Mouse (Mus musculus): ENCODE results near the gene Zfp981. TPM values are rescaled to one million over a fixed set of nuclear protein-coding genes. Genes with fewer than 3 reads are reported as not detected.
"Not testable (repeated sequence)": the region's sequence is repeated elsewhere in the genome, so short reads cannot be mapped to it uniquely, and the experiment has no call there.

Gene Zfp981
- polyA plus RNA-seq, 1 experiment from 2014 or later: not detected

DNA sequence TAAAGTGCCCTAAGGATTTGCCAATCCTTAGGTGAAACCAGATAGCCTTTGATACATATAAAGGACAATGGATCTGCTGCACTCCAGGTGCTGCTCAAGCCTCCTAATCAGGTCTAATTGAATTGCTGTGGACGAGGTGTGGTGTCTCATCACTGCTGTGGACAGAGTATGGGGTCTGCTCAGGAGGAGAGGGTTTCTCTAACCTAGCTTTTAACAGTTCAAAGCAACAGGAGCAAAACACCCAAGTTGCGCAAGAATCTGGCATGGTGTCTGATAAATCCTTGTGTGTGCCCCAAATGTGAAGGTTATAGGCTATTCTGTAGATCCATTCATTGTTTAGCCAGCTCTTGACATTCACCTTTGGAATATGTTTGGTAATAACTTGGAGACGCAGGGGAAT is 24.9 kb upstream of the Zfp981 start:
- not testable (repeated sequence) for H3K9ac ChIP-seq (ENCODE audit: low read depth, low read length); H3K4me1 ChIP-seq (replicated peaks; ENCODE audit: control insufficient read depth, insufficient read depth, low read length); ATAC-seq; H3K4me2 ChIP-seq (replicated peaks; ENCODE audit: low read depth); H3K4me3 ChIP-seq (ENCODE audit: low read depth, low read length); H3K27me3 ChIP-seq (replicated peaks; ENCODE audit: control insufficient read depth, insufficient read depth, low read length); H3K36me3 ChIP-seq (ENCODE audit: control insufficient read depth, insufficient read depth); H3K27ac ChIP-seq (ENCODE audit: low read depth, low read length)
- peaks cover 45% of the 10 kb centered on the region for H3K9me3 ChIP-seq (ENCODE audit: control insufficient read depth)
- 82% methylated on average over 3 of the region's 3 CpGs for whole genome bisulfite sequencing

DNA sequence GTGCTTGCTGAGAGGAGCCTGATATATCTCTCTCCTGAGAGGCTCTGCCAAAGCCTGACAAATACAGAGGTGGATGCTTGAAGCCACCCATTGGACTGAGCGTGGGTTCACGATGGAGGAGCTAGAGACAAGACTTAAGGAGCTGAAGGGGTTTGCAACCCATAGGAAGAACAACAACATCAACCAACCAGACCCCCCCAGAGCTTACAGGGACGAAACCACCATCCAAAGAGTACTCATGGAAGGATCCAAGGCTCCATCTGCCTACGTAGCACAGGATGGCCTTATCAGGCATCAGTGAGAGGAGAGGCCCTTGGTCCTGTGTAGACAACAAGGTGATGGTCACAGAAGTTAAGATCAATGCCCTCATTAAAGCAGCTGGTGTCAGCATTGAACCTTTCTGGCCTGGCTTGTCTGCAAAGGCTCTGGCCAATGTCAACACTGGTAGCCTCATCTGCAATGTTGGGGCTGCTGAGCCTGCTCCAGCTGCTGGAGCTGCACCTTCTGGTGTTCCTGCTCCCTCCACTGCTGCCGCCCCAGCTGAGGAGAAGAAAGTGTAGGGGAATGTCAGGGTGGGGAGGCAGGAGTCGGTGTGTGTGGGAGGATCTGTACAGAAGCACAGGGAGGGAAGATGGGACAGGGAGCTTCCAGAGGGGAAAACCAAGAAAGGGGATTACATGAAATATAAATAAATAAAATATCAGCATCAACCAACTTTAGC is 21.3 kb upstream of the Zfp981 start:
- not testable (repeated sequence) for H3K27me3 ChIP-seq (replicated peaks; ENCODE audit: control insufficient read depth, insufficient read depth, low read length); H3K4me3 ChIP-seq (ENCODE audit: low read depth, low read length); H3K9ac ChIP-seq (ENCODE audit: low read depth, low read length); H3K4me2 ChIP-seq (replicated peaks; ENCODE audit: low read depth); H3K27ac ChIP-seq (ENCODE audit: low read depth, low read length); H3K36me3 ChIP-seq (ENCODE audit: control insufficient read depth, insufficient read depth); H3K4me1 ChIP-seq (replicated peaks; ENCODE audit: control insufficient read depth, insufficient read depth, low read length)
- peaks cover 67% of the 10 kb centered on the region for H3K9me3 ChIP-seq (ENCODE audit: control insufficient read depth)
- WGBS: 70% methylated on average over 6 of the region's 6 CpGs
- ATAC-seq: peak; percentile 34

DNA sequence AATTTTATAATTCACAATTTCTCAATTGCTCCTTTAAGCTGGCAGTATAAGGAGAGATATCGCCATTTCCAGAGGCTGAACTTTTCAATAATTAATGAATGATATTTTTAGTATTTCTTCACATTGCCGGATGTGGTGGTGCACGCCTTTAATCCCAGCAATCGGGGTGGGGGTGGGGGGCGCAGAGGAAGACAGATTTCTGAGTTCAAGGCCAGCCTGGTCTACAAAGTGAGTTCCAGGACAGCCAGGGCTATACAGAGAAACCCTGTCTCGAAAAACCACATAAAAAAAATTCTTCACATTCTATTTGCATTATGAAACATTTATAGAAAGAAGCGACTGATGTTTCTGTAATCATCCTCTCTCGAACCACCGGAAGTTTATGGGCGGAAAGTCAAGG is 19.3 kb upstream of the Zfp981 start:
- not testable (repeated sequence) for H3K9ac ChIP-seq (ENCODE audit: low read depth, low read length); H3K27ac ChIP-seq (ENCODE audit: low read depth, low read length); H3K27me3 ChIP-seq (replicated peaks; ENCODE audit: control insufficient read depth, insufficient read depth, low read length); H3K4me1 ChIP-seq (replicated peaks; ENCODE audit: control insufficient read depth, insufficient read depth, low read length); H3K36me3 ChIP-seq (ENCODE audit: control insufficient read depth, insufficient read depth); H3K4me3 ChIP-seq (ENCODE audit: low read depth, low read length); H3K4me2 ChIP-seq (replicated peaks; ENCODE audit: low read depth); ATAC-seq
- peaks cover 55% of the 10 kb centered on the region for H3K9me3 ChIP-seq (ENCODE audit: control insufficient read depth)
- WGBS: 86% methylated on average over 10 of the region's 10 CpGs

DNA sequence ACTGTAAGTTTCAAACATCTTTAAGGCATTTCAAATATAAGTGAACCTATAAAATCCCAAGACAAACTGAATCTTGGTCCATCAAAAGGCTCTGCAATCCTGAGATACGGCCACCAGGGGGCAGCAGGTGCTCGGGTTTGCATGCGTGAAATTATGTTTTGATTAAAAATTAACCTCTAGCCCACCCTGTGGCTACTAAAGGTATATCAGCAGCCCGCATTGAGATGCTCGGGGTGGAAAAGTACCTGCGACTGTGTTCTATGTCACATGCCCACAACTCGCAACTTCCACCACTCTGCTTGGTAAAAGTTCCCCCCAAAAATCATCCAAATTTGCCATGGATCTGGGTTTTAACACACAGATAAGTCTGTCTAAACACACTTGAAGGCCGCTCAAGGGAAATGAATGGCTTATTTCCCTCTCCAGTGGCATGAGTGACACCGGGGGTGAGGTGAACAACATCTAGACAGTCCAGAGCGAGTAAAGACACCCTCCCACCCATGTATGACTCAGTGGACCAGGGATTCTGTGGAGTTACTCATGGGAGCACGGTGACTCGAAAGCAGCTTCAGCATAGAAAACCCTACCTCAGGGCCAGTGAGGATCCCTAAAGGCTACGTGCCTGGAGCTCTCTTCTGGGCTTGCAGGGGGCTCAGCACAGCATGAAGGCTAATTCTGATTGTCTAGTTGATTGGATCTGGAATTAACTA is 18.1 kb upstream of the Zfp981 start:
- WGBS: 72% methylated on average over 13 of the region's 13 CpGs
- H3K36me3 ChIP-seq (ENCODE audit: control insufficient read depth, insufficient read depth); H3K27me3 ChIP-seq (replicated peaks; ENCODE audit: control insufficient read depth, insufficient read depth, low read length): not testable (repeated sequence)

DNA sequence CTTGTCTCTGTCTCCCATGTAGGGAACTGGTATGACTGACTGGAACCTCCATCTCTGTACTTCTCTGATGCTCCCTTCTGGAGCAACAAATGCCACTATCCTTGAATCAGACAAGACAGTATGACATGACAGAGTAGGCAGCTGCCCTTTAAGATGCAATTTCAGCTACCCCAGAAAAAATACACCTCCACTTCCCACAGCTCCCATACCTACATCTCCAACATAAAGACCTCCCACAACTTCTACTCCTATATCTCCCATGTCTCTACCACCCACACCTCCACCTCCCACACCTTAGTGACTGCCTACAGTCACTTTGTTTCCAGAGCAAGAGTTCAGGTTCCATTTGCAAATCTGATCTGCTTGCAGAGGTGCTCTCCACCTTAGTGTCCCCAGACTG is 17.2 kb upstream of the Zfp981 start:
- peaks cover 50% of the 10 kb centered on the region for H3K9me3 ChIP-seq (ENCODE audit: control insufficient read depth)
- ATAC-seq: not testable (repeated sequence)

More for the DNA sequence above, 18.1 kb upstream of the Zfp981 start:
- TF ChIP-seq CTCF (IDR thresholded peaks at IDR 0.05; ENCODE audit: low read depth): peak; percentile 35
- H3K9ac ChIP-seq (ENCODE audit: low read depth, low read length); H3K4me2 ChIP-seq (replicated peaks; ENCODE audit: low read depth); H3K27ac ChIP-seq (ENCODE audit: low read depth, low read length); H3K4me3 ChIP-seq (ENCODE audit: low read depth, low read length); H3K4me1 ChIP-seq (replicated peaks; ENCODE audit: control insufficient read depth, insufficient read depth, low read length): not testable (repeated sequence)
- peak; percentile 35 for ATAC-seq
- peaks cover 46% of the 10 kb centered on the region for H3K9me3 ChIP-seq (ENCODE audit: control insufficient read depth)

DNA sequence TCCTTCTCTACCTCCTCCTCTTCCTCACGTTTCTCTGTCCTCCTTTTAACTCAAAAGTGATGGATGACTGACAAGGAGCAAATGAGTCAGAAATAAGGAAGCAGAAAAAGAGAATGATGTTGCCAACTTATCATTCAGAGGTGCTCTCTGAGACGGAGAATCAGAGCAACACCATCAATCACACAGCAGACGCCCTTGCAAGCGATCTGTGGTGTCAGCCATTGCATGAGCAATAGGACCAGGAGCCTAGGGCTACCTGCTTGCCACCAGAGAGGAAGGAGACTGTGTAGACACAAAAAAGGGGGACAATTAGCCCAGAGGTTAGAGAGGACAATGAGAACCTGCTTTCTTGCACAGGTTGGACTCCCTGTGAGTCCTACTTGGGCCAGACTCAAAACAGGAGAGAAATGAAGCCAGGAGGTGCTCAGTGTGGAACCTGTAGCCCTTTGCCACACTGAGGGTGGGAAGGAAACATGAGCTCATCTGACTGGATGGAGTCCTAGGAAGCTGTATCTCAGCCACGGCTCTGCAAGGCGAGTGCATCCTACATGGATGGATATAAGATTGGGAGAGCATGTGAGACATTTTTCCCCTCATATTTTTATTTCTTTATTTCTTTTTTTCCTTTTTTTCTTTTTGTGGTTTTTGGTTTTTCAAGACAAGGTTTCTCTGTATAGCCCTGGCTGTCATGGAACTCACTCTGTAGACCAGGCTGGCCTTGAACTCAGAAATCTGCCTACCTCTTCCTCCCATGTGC is 16.5 kb upstream of the Zfp981 start:
- H3K4me3 ChIP-seq (ENCODE audit: low read depth, low read length); H3K9ac ChIP-seq (ENCODE audit: low read depth, low read length); H3K27ac ChIP-seq (ENCODE audit: low read depth, low read length); H3K4me2 ChIP-seq (replicated peaks; ENCODE audit: low read depth); ATAC-seq; H3K27me3 ChIP-seq (replicated peaks; ENCODE audit: control insufficient read depth, insufficient read depth, low read length); H3K4me1 ChIP-seq (replicated peaks; ENCODE audit: control insufficient read depth, insufficient read depth, low read length); H3K36me3 ChIP-seq (ENCODE audit: control insufficient read depth, insufficient read depth): not testable (repeated sequence)
- WGBS: 66% methylated on average over 6 of the region's 6 CpGs
- H3K9me3 ChIP-seq (ENCODE audit: control insufficient read depth): peaks cover 48% of the 10 kb centered on the region

More for the DNA sequence above, 17.2 kb upstream of the Zfp981 start:
- H3K4me2 ChIP-seq (replicated peaks; ENCODE audit: low read depth); H3K9ac ChIP-seq (ENCODE audit: low read depth, low read length); H3K27ac ChIP-seq (ENCODE audit: low read depth, low read length); H3K4me1 ChIP-seq (replicated peaks; ENCODE audit: control insufficient read depth, insufficient read depth, low read length); H3K36me3 ChIP-seq (ENCODE audit: control insufficient read depth, insufficient read depth); H3K4me3 ChIP-seq (ENCODE audit: low read depth, low read length); H3K27me3 ChIP-seq (replicated peaks; ENCODE audit: control insufficient read depth, insufficient read depth, low read length): not testable (repeated sequence)

DNA sequence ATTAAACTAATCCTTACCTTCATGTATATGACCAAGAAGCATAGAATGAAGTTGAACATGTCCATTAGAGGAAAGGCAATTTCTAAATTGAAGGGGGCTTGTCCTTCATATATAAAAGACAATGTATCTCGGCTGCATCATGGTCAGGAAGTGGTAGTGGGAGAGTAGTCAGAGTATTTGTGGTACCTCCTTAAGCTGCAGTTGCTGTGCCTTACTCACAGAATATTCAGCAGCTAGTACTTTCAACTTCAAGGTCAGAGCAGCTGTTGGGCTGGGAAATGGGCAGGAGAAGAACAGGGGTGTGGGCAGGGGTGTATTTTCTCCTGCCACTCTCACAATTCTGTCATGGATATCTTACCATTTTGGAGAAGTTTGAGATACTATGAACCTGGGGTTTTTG is 15.1 kb upstream of the Zfp981 start:
- H3K4me3 ChIP-seq (ENCODE audit: low read depth, low read length); H3K4me2 ChIP-seq (replicated peaks; ENCODE audit: low read depth); H3K9ac ChIP-seq (ENCODE audit: low read depth, low read length); H3K4me1 ChIP-seq (replicated peaks; ENCODE audit: control insufficient read depth, insufficient read depth, low read length); H3K27ac ChIP-seq (ENCODE audit: low read depth, low read length); H3K36me3 ChIP-seq (ENCODE audit: control insufficient read depth, insufficient read depth); H3K27me3 ChIP-seq (replicated peaks; ENCODE audit: control insufficient read depth, insufficient read depth, low read length): not testable (repeated sequence)
- 0 out of 2 replicates have a peak, but pooled peaks have one; percentile 9 for ATAC-seq
- H3K9me3 ChIP-seq (ENCODE audit: control insufficient read depth): peaks cover 44% of the 10 kb centered on the region
- 69% methylated on average over 1 of the region's 1 CpGs for WGBS

DNA sequence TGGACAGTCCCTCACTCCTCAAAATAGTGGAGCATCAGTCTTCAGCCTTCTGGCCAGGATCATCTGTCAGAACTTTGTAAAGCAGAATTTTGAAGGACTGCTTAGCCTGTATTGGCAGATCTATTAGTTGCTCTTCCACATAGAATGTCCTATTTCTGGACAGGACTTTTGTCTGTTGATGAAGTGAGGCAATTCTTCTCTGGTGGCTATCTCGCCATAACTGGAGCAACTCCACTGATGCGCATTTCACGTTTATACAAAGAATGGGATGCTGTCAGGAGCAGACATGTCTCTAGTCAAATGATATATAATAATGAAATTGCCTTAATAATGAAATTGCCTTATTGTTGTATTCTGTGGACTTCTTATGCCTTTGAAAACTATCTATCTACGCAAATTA is 12.6 kb upstream of the Zfp981 start:
- not testable (repeated sequence) for H3K27me3 ChIP-seq (replicated peaks; ENCODE audit: control insufficient read depth, insufficient read depth, low read length); H3K4me1 ChIP-seq (replicated peaks; ENCODE audit: control insufficient read depth, insufficient read depth, low read length); H3K4me2 ChIP-seq (replicated peaks; ENCODE audit: low read depth); H3K36me3 ChIP-seq (ENCODE audit: control insufficient read depth, insufficient read depth); H3K27ac ChIP-seq (ENCODE audit: low read depth, low read length); H3K4me3 ChIP-seq (ENCODE audit: low read depth, low read length); ATAC-seq; H3K9ac ChIP-seq (ENCODE audit: low read depth, low read length)
- H3K9me3 ChIP-seq (ENCODE audit: control insufficient read depth): peaks cover 46% of the 10 kb centered on the region
- 77% methylated on average over 4 of the region's 4 CpGs for WGBS

DNA sequence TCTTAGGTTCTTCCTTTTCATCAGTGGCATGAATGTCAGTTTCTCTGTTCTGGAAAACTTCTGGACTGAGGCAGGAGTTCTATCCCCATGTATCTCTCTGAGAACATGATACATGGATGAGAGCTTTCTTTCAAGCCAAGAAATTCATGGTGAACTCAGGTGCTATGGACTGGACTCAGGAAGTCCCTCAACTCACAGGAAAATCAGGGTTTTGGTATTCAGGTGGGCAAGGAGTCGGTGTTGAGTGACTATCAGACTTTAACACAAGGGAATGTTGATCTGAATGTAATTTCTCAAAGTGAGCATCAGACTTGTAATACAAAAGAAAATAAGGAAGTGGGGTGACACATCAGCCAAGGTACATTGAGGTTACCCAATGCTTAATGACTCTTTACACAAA is 9.8 kb upstream of the Zfp981 start:
- 0 out of 2 replicates have a peak, but pooled peaks have one; percentile 26 for ATAC-seq
- not testable (repeated sequence) for H3K4me2 ChIP-seq (replicated peaks; ENCODE audit: low read depth); H3K36me3 ChIP-seq (ENCODE audit: control insufficient read depth, insufficient read depth); H3K27ac ChIP-seq (ENCODE audit: low read depth, low read length); H3K27me3 ChIP-seq (replicated peaks; ENCODE audit: control insufficient read depth, insufficient read depth, low read length); H3K4me1 ChIP-seq (replicated peaks; ENCODE audit: control insufficient read depth, insufficient read depth, low read length); H3K9ac ChIP-seq (ENCODE audit: low read depth, low read length); H3K4me3 ChIP-seq (ENCODE audit: low read depth, low read length)
- 79% methylated on average over 1 of the region's 1 CpGs for WGBS
- H3K9me3 ChIP-seq (ENCODE audit: control insufficient read depth): peaks cover 41% of the 10 kb centered on the region

Measured in intestine, postnatal 0 days (tissue).